Mouse (Mus musculus) B cell, adult 67 days (primary cell): Measurements from ENCODE around the gene Tm7sf3. TPM values are rescaled to one million over a fixed set of nuclear protein-coding genes. Genes with fewer than 3 reads are reported as not detected.

Source experiments
- total RNA-seq, 2 experiments: library from RNA; stranded (reverse); gene quantifications; 4 replicates each; pipeline ENCODE4 v1.2.4; 2023

Tm7sf3 gene
- total RNA-seq = 10 to 100 TPM in 1 of 2 experiments, 1 to 10 TPM in 1; 9.7 to 10.2 TPM

DNA sequence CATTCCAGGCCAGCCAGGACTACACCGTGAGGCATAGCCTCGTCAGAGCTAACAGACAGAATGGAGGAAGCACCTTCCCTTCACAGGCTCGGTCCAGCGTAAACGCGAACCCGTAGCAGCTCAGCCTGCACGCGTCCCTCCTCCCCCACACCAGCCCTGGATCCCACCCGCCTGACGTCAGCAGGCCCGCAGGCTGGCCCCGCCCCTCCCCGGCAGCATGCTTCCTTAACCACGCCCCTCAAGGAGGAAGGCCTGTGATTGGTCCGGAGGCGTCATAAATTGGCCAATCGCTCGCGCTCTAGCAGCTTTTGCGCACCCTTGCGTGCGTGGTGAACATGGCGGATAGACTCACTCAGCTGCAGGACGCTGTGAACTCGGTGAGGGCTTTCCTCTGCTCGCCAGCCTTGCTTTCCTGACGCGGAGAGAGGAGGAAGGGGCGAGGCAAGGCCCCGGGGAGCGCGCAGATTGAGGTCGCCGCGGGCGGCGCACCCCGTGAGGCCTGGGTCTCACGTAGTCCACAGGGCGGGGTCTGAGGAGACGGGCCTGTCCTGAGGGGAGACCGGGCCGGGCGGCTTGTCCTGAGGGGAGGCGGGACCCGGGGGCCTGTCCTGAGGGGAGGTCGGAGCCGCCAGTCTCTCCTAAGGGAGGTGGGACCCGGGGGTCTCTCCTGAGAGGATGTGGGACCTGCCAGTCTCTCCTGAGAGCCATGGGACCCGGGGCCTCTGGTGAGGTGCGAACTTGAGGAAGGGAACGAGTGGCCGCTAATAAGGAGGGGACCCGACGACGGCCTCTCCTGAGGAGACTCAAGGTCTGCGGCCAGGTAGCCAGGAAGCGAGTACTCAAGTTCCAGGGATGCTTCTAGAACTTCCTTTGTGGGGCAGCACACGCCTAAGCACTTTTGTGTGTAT, at the start of gene Tm7sf3, which contains the start of gene Med21:
TSS of gene Tm7sf3 (minus strand) at position 549 of the 908 bp plus-strand sequence.
TSS of gene Med21 (plus strand) at position 272 of the 908 bp plus-strand sequence.

GRCm38 (mm10) chr6:146577310-146578109, 65.1 kb downstream of the Tm7sf3 start, which contains the start of gene Ints13:
Gene Ints13, minus strand, starts transcription at chr6:146577835.

DNA sequence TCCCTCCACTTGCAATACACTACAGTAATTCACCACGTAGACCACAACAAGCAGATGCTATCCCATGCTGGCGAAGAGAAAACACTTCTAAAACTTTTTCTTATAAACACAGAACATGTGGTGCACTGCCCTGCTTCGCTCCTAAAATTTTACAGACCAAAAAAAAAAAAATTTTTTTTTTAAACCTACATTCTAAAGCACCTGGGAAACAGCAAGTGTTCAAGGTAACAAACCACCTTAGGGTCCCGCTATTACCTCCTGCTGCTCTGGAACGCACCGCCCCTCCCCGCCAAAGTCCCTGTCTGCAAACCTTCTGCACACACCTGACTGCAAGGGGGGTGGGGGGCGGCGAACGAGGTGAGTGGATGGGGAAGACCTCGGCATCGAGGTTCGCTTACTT, 65.7 kb downstream of the Tm7sf3 start, which contains the start of gene Fgfr1op2:
TSS of gene Fgfr1op2 (plus strand) at position 301 of the 400 bp plus-strand sequence.

Other genes starting within 250 kb of the Tm7sf3 start
- gene Itpr2, start 140.6 kb downstream of the Tm7sf3 start, total RNA-seq = 100 to 1,000 TPM; 184 to 193 TPM
- gene Fgfr1op2, start 65.6 kb downstream of the Tm7sf3 start, total RNA-seq = 10 to 100 TPM; 93.3 to 97.7 TPM
- 10 to 100 TPM; 70.0 to 80.7 TPM for gene Ints13, start 65.0 kb downstream of the Tm7sf3 start, total RNA-seq
- gene Med21, start 277 bp downstream of the Tm7sf3 start, total RNA-seq = 10 to 100 TPM; 34.8 to 36.6 TPM
- 10 to 100 TPM; 15.3 to 16.3 TPM for gene Stk38l, start 82.2 kb upstream of the Tm7sf3 start, total RNA-seq
- gene Arntl2, start 153.2 kb upstream of the Tm7sf3 start, total RNA-seq = not detected
- not detected for gene Smco2, start 207.3 kb upstream of the Tm7sf3 start, total RNA-seq
- 10 to 100 TPM; 11.7 to 12.7 TPM for gene Ppfibp1, start 245.7 kb upstream of the Tm7sf3 start, total RNA-seq